Mouse (Mus musculus): ENCODE measurements around the gene Znfx1.

Gene Znfx1

GRCm38 (mm10) chr2:166995021-166995795 is 67.6 kb downstream of the Znfx1 start:
- peak; percentile 15 to 16 for DNase-seq

- peak in 1 of 2 experiments; percentile 37 for DNase-seq
Observed at GRCm38 (mm10) chr2:166991945-166992344, 70.9 kb downstream of the Znfx1 start.

- DNase-seq: no peak
Observed at GRCm38 (mm10) chr2:166990861-166991260, 72.0 kb downstream of the Znfx1 start.

Measured in lung, adult 18-20 months (tissue).